Mouse (Mus musculus): ENCODE results near the gene Endou.

Endou gene

DNA sequence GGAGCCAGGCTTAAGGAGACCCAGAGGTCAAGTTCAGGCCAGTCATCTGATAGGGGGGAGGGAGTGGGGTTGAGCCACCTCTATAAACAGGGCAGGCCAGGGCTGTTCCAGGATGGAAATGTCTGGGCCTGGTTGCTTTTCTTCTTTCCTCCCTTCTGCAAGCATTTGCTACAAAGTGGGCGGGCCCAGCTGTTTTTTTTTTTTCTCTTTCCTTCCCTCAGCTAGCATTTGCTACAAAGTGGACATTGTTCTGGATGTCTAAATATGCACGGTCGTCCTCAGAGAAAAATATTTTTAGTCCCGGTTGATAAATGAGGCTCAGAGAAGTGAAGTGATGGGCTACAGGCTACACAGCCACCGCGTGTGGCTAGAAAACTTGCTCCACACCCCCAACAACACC, 23.3 kb upstream of the Endou start:
- DNase-seq (ENCODE audit: low spot score in 2 of 2): no peak

DNA sequence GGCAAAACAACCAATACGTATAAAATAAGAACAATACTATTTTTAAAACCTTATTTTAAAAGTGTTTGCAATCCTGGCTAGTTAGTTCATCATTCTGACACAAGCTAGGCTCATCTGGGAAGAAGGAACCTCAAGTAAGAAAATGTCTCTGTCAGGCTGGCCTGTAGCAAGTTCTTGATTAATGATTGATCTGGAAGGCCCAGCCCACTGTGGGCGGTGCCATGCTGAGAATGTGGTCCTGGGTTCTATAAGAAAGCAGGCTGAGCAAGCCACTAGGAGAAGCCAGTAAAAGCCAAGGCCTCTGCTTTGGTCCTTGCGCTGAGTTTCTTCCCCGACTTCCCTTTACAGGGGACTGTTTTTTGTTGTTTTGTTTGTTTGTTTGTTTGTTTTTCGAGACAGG, 21.4 kb upstream of the Endou start:
- DNase-seq (ENCODE audit: low spot score in 2 of 2): no peak

DNA sequence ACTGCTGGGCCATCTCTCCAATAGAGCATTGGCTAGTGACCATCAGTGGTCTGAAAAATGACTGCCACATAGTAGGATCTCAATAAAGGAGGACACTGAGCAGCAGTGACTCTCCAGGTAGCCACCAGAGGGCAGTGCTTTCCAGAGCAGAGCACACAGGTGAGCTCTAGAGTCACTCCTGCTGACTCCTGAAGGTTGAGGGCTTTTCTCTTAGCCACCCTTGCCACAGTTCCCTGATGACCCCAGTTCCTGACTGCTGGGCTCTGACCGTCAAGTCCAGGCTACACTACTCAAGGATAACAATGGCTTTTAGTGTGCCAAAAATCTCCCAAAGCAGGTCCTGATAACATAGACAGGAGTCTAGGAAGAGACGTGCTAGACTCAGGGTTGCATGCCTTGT, 20.5 kb upstream of the Endou start:
- DNase-seq (ENCODE audit: low spot score in 2 of 2): no peak

DNA sequence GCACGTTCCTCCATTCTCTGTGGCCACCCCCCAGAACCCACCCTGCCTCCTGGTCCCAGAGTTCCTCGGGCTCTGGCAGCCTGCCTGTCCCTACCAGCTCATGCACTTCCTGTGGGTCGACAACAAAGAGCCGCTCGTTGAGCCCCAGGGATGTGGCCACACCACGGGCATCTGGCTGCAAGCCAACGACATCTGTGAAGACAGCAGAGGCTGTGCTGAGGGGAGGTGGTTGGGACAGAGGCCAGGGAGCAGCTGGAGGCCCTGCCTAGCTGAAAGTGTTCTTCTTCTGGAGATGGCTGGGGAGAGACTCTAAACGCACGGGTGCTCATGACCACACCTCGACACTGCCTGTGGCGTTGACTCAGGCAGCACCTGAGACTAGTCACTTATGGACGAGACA, 19.6 kb upstream of the Endou start:
- DNase-seq (ENCODE audit: low spot score in 2 of 2): peak; percentile 87 to 91

DNA sequence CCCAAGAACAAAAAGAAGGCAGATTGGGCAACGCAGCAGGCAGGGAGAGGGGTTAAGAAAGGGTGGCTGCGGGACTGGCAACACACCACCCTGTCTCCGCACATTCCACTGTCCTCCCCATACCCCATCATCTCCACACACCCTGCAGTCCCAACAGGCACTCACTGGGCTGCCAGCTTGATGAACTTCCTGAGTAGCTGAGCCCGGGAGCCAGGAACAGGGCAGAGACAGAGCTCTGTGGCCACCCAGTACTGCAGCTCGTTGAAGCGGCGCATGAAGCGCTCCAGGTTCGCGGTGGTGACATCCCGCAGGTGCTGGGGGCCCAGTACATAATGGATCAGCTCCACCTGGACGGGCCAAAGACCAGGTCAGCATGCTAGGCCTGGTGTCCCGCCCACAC, 18.7 kb upstream of the Endou start:
- DNase-seq (ENCODE audit: low spot score in 2 of 2): no peak

DNA sequence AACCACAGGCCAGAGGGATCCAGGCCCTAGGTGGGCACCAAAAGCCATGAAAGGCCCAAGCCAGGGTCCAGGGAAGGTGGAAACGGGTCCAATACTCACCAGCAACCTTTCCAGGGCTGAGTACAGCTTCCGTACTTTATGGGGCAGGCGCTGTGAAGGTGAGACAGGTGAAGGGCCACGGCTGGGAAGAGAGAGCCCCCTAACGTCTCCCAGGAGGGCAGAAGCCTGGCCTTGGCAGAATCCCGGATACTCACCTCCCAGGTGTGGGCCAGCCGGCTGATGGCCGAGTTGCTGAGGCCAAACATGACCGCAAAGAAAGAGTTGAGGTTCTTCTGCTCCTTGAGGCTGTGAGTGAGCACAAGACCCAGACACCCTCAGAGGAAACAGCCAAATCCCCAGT, 18.3 kb upstream of the Endou start:
- DNase-seq (ENCODE audit: low spot score in 2 of 2): no peak

DNA sequence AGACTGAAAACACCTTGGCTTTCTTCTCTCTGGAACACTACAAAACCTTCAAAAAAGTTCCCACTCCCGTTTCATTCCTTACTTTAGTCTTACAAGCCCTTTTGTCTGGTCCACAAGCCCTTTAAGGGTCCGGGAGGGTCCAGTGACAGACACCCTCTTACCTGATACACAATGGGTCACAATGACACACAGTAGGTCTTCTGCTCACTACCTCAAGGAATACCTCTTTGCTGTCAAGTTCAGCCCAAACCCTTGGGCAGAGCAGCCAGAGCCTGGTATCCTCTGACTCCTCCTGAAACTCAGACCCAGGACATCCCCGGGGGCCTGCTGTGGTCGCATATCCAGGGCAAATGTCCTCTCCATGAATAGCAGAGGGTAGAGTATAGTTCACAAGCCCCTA, 17.8 kb upstream of the Endou start:
- no peak for DNase-seq (ENCODE audit: low spot score in 2 of 2)

DNA sequence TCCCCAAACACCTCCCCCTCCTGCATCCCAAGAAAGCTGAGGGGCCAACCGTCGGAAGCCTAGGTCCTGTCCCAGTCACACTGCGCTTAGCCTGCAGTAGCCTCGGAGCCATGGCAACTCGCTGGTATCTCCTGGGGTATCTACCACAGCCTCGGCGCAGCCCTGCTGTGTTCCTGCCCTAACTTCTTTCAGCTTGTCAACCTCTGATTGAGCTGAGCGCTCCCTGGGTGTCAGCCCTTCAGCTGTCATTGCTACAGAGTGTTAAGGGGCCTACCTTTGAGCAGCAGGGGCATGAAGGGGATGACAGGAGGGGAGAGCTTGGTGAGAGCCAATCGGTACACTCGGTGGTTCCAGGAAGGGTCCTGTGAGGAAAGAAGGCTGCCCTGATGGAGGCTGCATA, 17.2 kb upstream of the Endou start:
- no peak for DNase-seq (ENCODE audit: low spot score in 2 of 2)

DNA sequence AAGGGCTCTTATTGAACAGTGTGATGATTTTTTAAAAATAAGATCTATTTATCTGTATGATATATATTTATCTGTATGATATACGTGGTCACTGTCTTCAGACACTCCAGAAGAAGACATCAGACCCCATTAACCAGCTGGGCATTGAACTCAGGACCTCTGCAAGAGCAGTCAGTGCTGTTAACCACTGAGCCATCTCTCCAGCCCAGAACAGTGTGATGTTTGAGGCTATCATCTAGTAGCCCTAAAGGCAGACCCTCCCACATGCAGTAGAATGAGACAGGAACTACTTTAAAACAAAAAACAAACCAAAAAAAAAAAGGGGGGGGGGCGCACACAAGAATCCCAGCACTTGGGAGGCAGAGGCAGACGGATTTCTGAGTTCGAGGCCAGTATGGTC, 16.3 kb upstream of the Endou start:
- DNase-seq (ENCODE audit: low spot score in 2 of 2): no peak

DNA sequence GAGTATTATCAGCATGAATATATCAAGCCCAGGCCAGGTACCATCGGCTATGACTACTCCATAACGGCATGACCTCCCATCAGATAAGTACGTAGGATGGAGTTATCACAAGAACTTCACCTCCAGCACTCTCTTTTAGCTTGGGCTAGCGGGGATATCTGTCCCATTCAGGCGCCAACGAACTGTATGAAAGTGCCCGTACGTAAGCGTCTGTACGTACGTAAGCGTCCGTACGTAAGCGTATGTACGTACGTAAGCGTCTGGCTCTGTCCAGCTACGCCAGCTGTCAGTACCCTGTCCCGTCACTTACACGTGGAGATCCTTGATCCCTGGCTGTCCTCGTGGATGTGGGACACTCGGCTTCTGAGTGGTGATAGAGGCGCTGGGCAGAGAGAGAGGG, 15.6 kb upstream of the Endou start:
- no peak for DNase-seq (ENCODE audit: low spot score in 2 of 2)

DNA sequence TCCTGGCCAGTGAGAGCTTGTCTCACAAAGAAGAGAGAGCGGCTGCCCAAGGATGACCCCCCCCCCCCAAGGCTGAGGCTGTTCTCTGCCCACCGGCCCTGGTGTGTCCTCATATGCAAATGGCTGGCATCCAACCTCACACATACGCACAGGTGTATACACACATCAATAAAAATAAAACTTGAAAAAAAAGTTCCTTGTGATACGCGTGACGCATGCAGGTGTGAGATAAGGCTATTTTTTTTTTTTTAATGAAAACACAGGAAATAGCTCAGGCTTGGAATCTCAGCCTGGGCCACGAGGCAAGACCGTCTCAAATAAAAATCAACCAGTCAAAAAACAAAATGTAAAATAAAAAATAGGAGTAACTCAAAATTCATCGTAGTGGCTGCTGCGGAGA, 15.1 kb upstream of the Endou start:
- no peak for DNase-seq (ENCODE audit: low spot score in 2 of 2)

DNA sequence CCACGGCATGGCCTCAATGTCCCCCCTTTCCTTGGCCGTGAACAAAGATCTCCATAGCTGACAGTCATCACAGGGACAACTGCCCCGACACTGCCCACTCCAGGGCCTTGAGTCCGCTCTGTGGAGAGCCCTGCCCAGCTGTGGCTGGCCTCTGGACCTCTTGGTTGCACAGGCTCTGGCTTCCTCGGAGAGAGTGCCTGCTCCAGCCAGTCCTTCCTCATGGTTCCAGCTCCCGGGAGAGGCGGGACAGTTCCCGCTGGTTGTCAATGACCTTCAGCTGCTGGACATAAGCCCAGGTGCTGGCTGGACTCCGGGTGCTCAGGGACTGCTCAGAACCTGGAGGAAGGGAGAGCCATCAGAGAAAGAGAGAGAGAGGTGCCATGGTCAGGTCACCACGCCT, 14.2 kb upstream of the Endou start:
- no peak for DNase-seq (ENCODE audit: low spot score in 2 of 2)

DNA sequence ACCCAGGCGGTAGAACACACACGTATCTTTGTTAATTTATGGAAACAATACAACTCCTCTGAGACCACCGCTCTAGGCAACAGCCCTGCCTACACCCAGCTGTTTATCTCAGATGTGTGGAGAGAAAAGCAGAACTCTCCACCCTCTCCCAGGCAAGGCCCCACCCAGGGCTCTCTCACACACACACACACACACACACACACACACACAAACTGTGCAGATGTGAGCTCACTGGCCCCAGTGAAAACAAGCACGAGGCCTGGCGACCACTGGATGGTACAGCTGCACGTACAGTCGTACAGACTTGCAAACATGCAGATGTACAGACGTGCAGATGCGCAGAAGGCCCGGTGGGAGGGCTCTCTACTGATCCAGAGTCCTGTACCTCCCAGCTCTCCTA, 13.8 kb upstream of the Endou start:
- DNase-seq (ENCODE audit: low spot score in 2 of 2): no peak

DNA sequence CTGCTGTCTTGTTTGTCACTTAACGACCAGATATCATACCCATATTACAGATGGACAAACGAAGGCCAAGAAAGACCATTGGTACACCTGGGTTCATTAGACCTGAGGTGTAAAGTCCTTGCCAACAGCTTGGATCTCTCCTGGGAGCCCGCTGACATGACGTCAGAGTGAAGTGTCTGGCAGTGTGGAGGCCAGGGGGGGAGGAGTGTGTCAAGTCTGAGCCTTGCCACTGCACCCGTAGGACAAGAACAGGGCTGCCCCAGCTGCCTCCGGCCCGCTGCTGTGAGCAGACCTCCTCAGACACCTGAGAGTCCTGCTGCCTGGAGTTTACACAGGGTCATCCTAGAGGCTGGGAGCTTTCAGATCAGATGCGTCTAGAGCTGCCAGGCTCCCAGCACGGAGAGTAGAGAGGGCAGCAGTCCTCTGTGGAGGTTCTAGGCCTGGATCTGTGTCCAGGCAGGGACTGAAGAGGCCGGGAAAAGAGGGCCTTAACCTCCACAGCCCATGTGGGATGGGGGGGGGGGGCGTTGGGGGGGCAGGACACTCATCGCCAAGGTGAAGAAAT, 12.9 kb upstream of the Endou start:
- DNase-seq (ENCODE audit: low spot score in 2 of 2): no peak

DNA sequence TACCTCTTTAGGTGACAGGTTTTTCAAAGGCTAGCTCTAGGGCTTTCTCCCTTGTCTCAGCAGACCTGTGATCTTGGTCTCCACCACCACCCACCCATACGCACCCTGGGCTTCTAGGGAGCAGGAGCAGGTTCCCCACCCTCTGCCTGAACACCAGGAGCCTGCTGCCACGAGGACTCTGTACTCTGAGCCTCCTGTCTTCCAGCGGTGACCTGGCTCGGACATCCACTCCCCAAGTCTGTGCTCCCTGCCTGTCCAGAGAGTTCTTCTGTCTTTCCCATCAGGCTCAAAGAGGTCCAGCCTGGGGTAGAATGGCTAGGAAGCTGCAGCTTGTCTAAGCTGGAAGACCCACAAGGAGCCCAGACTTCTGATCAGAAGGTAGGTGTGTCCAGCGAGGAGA, 12.1 kb upstream of the Endou start:
- DNase-seq (ENCODE audit: low spot score in 2 of 2): no peak

DNA sequence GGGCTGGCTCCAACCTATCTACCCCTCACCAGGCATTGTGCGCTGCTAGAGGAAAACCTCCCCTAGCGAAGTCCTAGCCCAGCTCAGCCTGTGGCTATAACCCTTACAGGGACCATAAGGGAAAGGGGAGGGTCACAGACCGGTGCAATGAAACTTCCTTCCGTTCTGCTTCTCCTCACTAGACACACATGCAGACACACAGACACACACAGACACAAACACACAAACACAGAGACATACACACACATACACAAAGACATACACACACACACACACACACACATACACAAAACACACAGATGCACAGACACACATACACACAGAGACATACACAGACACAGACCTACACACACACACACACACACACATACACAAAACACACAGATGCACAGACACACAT, 11.5 kb upstream of the Endou start:
- no peak for DNase-seq (ENCODE audit: low spot score in 2 of 2)

DNA sequence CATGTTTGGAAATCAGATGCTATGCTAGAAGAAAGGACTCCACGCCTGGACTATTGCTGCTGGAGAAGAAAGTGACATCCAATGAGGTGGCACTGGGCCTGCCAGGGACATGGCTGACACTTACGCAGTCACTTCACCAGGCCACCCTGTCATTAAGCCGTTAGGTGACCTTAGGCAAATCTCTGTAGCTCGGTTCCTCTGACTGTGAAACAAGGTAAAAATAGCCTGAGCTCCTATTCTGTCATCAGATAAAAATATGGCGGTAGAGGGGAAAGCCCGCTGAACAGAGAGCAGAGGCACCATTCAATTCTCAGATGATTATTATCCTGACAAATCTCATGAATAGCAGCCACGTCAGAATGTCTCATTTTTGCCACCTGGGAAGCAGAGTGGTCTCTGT, 10.9 kb upstream of the Endou start:
- no peak for DNase-seq (ENCODE audit: low spot score in 2 of 2)

DNA sequence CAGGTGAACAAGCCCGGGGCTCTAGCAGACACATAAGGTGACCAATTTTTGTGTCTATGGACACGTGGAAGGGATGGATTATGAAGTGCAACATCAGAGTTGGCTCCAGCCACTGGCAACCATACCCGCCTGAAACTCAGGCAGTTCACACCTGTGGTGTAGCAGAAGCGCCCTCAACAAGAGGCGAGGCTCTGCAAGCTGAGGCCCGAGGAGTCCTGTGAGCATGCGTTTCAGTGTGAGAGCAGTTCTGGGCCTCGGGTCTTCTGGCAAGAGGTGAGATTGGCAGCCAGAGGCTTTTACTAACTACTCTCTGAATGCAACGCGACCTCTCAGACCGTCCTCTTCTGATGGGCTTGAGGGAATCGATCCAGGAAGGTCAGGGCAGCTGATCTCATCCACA, 10.5 kb upstream of the Endou start:
- DNase-seq (ENCODE audit: low spot score in 2 of 2): no peak

DNA sequence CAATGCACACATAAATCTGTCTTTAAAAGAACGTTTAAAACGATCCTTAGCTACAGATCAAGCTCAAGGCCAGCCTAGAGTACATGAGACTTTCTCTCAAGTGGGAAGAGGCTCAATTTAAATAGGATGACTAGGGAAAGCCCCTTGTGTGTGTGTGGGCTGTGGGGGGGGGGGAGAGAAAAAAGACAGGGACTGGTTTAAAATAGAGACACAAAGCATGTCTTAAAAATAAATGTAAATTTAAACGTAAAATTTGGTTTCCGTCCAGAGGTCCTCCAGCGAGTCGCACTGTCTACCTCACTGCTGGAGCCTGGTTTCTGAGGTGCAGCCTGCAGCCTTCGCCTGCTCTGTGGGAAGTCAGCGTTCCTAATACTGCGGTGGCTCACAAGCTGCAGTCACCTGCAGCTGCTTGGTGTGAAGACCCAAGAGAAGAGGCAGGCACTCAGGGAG, 9.2 kb upstream of the Endou start:
- DNase-seq (ENCODE audit: low spot score in 2 of 2): no peak

DNA sequence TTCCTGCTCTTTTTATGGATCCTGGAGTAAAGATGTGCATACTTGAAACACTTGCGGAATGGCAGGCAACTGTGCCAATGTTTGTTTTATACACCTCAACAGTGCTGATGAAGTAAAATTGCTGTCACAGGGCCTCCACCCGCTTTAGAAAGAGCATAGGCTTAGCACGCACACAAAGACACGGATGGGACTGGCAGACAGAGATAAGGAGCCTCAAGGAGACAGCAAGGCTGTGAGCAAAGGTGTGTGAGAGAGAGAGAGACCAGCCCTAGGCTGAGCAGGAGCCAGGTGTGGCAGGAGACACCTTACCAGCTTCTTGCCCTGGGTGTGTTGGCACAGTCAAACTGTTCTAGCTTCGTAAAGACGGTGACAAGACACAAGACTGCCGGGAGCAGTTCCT, 7.8 kb upstream of the Endou start:
- no peak for DNase-seq (ENCODE audit: low spot score in 2 of 2)

DNA sequence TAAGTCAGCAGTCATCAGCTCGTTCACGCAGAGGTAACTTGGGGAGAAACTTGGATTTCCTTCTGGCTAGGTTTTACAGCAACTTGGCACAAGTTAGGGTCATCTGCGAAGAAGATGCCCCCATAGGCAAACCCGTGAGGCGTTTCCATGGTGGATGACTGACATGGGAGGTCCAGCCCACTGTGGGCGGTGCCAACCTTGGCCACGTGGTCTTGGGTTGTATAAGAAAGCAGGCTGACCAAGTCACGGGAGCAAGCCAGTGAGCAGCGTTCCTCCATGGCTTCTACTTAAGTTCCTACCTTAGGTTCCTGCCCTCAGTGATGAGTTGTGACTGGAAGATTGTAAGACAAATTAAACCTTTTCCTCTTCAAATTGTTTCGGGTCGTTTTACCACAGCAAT, 849 bp upstream of the Endou start:
- DNase-seq (ENCODE audit: low spot score in 2 of 2): no peak

DNA sequence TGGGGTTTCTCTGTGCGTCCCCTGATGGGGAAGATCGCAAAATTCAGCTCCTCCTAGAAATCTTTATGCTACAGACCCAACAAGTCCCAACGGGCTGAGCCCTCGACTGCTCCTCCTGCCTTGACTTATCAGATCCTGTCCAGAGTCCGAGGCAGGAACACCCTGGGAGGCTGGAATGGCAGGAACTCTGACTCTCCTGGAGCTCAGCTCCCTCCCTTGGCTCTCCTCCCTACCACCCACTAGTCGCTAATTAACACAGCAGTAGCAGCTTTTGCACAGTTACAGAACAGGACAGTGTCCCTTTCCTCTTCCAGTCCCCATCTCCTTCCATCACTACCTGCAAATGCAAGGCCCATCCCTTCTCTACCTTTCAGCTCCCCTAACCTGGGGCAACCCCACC, 774 bp downstream of the Endou start:
- no peak for DNase-seq (ENCODE audit: low spot score in 2 of 2)

DNA sequence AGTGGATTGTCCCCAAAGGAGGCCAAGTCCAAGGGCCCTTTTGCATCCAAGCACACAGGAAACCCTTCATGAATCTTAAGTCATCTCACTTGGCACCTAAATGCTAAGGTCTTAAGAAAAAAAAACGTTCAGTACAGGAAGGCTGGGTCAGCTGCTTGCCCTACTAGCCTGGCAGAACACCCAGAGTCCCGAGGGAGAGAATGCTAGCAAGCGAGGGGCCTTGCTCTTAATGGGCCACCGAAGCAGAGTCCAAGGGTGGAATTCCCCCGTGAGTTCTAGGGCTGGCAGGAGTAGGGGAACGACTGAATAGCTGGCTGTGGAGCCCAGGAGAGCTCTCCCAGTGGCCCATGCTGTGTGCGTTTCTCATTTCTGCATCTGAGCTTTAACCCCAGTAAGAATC, 2.3 kb downstream of the Endou start:
- DNase-seq (ENCODE audit: low spot score in 2 of 2): peak in 1 of 2 experiments; percentile 52

DNA sequence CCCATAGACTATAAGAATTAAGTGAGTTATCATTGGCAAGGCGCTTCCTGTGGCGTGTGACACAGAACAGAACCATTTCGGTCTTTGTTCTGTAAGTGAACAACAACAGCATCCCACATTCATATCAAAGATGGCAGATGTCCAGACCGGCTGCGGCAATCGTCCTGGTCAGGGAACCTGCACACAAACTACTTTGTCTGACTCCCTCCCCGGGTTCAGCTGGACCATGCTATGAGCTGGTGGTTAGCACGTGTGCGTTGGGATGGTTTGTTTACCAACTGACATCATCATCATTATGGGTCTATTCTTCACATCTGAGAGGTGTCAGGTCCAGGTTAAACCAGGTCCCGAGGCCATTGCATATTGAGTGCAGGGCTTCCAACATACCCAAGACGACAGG, 2.7 kb downstream of the Endou start:
- no peak for DNase-seq (ENCODE audit: low spot score in 2 of 2)

DNA sequence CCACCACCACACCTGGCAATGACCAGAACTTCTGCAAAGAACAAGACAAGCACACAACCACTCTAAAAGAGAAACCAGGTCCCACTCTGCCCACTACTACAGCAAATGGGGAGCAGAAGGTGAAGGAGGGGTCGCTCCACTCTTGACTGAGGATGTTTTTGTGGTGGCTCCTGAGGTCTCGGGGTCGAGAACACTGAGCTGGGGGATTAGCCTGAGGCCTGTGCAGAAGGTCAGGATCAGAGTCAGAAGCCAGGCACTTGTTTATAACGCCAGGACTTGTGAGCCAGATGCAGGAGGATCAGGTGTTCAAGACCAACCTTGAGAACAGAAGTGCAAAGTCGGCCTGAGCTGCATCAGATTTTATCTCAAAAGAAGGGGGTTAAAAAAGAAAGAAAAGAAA, 3.6 kb downstream of the Endou start:
- DNase-seq (ENCODE audit: low spot score in 2 of 2): no peak
